Mouse (Mus musculus): ENCODE measurements around the gene Oosp2.

- TF ChIP-seq POLR2A (IDR thresholded peaks at IDR 0.05; ENCODE audit: control insufficient read depth, extremely low read depth, insufficient read depth, low read length, poor library complexity) = no peak
- no peak for TF ChIP-seq CTCF (IDR thresholded peaks at IDR 0.05; ENCODE audit: borderline replicate concordance, control insufficient read depth, extremely low read depth, insufficient read depth, low read length, poor library complexity)
Observed at GRCm38 (mm10) chr19:11613776-11614443, 46.4 kb downstream of the Oosp2 start.
